Mouse (Mus musculus): ENCODE measurements at regions not wholly inside any gene's neighbourhood (a gene's known extent, or its start where the extent isn't known, plus 50 kb on each side); places are given as distances from the start of the nearest gene placed in this dataset.

GRCm38 (mm10) chr7:70834787-70835461, 468.4 kb upstream of the Nr2f2 start:
- no peak for DNase-seq

- peak; percentile 26 for DNase-seq
Measured at GRCm38 (mm10) chr7:70828486-70829195, 462.1 kb upstream of the Nr2f2 start.

GRCm38 (mm10) chr7:70826074-70826473, 459.5 kb upstream of the Nr2f2 start:
- peak; percentile 51 for DNase-seq

GRCm38 (mm10) chr7:70823020-70823419, 456.5 kb upstream of the Nr2f2 start:
- peak; percentile 61 for DNase-seq

GRCm38 (mm10) chr7:70822310-70822821, 455.8 kb upstream of the Nr2f2 start:
- peak; percentile 77 for DNase-seq

- DNase-seq: no peak
Measured at GRCm38 (mm10) chr7:70821861-70822260, 455.3 kb upstream of the Nr2f2 start.

- no peak for DNase-seq
Measured at GRCm38 (mm10) chr7:70817347-70817913, 450.9 kb upstream of the Nr2f2 start.

- DNase-seq: no peak
Measured at GRCm38 (mm10) chr7:70814391-70814790, 447.9 kb upstream of the Nr2f2 start.

GRCm38 (mm10) chr7:70813101-70813500, 446.6 kb upstream of the Nr2f2 start:
- DNase-seq: peak; percentile 24

GRCm38 (mm10) chr7:70810411-70811090, 444.0 kb upstream of the Nr2f2 start:
- DNase-seq: no peak

- no peak for DNase-seq
Measured at GRCm38 (mm10) chr7:70804281-70804680, 437.7 kb upstream of the Nr2f2 start.

GRCm38 (mm10) chr7:70799976-70800375, 433.4 kb upstream of the Nr2f2 start:
- peak; percentile 44 for DNase-seq

- peak; percentile 34 for DNase-seq
Measured at GRCm38 (mm10) chr7:70799031-70799766, 432.7 kb upstream of the Nr2f2 start.

GRCm38 (mm10) chr7:70796038-70796760, 429.7 kb upstream of the Nr2f2 start:
- peak; percentile 44 for DNase-seq

GRCm38 (mm10) chr7:70788902-70789796, 422.6 kb upstream of the Nr2f2 start:
- no peak for DNase-seq

GRCm38 (mm10) chr7:70787966-70788365, 421.4 kb upstream of the Nr2f2 start:
- DNase-seq: no peak

- no peak for DNase-seq
Measured at GRCm38 (mm10) chr7:70780742-70781332, 414.3 kb upstream of the Nr2f2 start.

GRCm38 (mm10) chr7:70777763-70778162, 411.2 kb upstream of the Nr2f2 start:
- no peak for DNase-seq

- DNase-seq: no peak
Measured at GRCm38 (mm10) chr7:70769655-70770054, 403.1 kb upstream of the Nr2f2 start.

- DNase-seq: no peak
Measured at GRCm38 (mm10) chr7:70767697-70768096, 401.2 kb upstream of the Nr2f2 start.

All from kidney, adult 11 months (tissue).